Mouse (Mus musculus) neural tube, embryonic 12.5 days (tissue): ENCODE measurements at regions not wholly inside any gene's neighbourhood (a gene's known extent, or its start where the extent isn't known, plus 50 kb on each side); places are given as distances from the start of the nearest gene placed in this dataset.
A peak's percentile ranks its signal among the peaks of the same experiment; 100 is the strongest.

Experiments used
- ATAC-seq: fragments of 200-750 bp; cut with Nextera tagmentation; 2 replicates; pipeline ENCODE4 v1.8.0; 2017; ENCODE audit warnings: low read depth, mild to moderate bottlenecking, moderate TSS enrichment, moderate library complexity; ENCODE audit not compliant: low FRiP score
- H3K27ac ChIP-seq: fragments of 300-500 bp; sonication (generic); 2 replicates; pipeline ENCODE4 v1.5.1; 2016
- H3K27me3 ChIP-seq: fragments of 300-500 bp; sonication (generic); replicated peaks from 2 replicates; pipeline ENCODE4 v1.6.1; 2016; ENCODE audit warnings: mild to moderate bottlenecking
- H3K36me3 ChIP-seq: fragments of 300-500 bp; sonication (generic); 2 replicates; pipeline ENCODE4 v1.6.1; 2016; ENCODE audit warnings: mild to moderate bottlenecking
- H3K4me1 ChIP-seq: fragments of 300-500 bp; sonication (generic); 2 replicates; pipeline ENCODE4 v1.6.1; 2016
- H3K4me2 ChIP-seq: fragments of 300-500 bp; sonication (generic); replicated peaks from 2 replicates; pipeline ENCODE4 v1.6.1; 2016; ENCODE audit warnings: mild to moderate bottlenecking
- H3K4me3 ChIP-seq: fragments of 300-500 bp; sonication (generic); 2 replicates; pipeline ENCODE4 v1.5.1; 2016
- H3K9ac ChIP-seq: fragments of 300-500 bp; sonication (generic); 2 replicates; pipeline ENCODE4 v1.6.1; 2016; ENCODE audit warnings: mild to moderate bottlenecking
- H3K9me3 ChIP-seq: fragments of 300-500 bp; sonication (generic); 2 replicates; pipeline ENCODE4 v1.6.1; 2016; ENCODE audit warnings: mild to moderate bottlenecking
- WGBS: fragments of 180-500 bp; shearing (Covaris S2); methylation state at CpG from one replicate; pipeline ENCODE4 v1.1.7; 2016; 5-methylcytosine and 5-hydroxymethylcytosine counted together

GRCm38 (mm10) chr4:47638876-47639494, 164.5 kb downstream of the Sec61b start:
- Histone ChIP-seq H3K9me3 (no peaks in the 10 kb centered on the region), H3K36me3 (no peaks in the 10 kb centered on the region), H3K4me1 (no peaks in the 10 kb centered on the region), H3K9ac (no peak overlapping the region), H3K27ac (no peak overlapping the region), H3K27me3 (no peaks in the 10 kb centered on the region), H3K4me3 (no peak overlapping the region), H3K4me2 (no peak overlapping the region)
- ATAC-seq, result no peak
- WGBS, result 64% methylated on average over 10 of the region's 10 CpGs

GRCm38 (mm10) chr4:47645093-47645492, 170.6 kb downstream of the Sec61b start:
- no peak overlapping the region for H3K4me3 ChIP-seq
- 65% methylated on average over 1 of the region's 1 CpGs for WGBS
- H3K27me3 ChIP-seq, result no peaks in the 10 kb centered on the region
- no peak overlapping the region for H3K9ac ChIP-seq
- ATAC-seq, result peak; percentile 29; the same call in 1 of the 2 replicates
- H3K9me3 ChIP-seq, result no peaks in the 10 kb centered on the region
- no peaks in the 10 kb centered on the region for H3K36me3 ChIP-seq
- H3K27ac ChIP-seq, result no peak overlapping the region
- H3K4me1 ChIP-seq, result peaks cover 5% of the 10 kb centered on the region
- no peak overlapping the region for H3K4me2 ChIP-seq

- Histone ChIP-seq H3K36me3 (no peaks in the 10 kb centered on the region), H3K27me3 (no peaks in the 10 kb centered on the region), H3K9ac (no peak overlapping the region), H3K4me2 (no peak overlapping the region), H3K4me1 (peaks cover 11% of the 10 kb centered on the region), H3K9me3 (no peaks in the 10 kb centered on the region), H3K27ac (no peak overlapping the region), H3K4me3 (no peak overlapping the region)
- WGBS, result 79% methylated on average over 8 of the region's 8 CpGs
- no peak for ATAC-seq
These were observed 174.2 kb downstream of the Sec61b start for GRCm38 (mm10) chr4:47648701-47649100.

- no peak overlapping the region for H3K4me2 ChIP-seq
- WGBS, result 81% methylated on average over 3 of the region's 3 CpGs
- ATAC-seq, result no peak
- no peak overlapping the region for H3K27ac ChIP-seq
- H3K9ac ChIP-seq, result no peak overlapping the region
- no peaks in the 10 kb centered on the region for H3K36me3 ChIP-seq
- H3K4me3 ChIP-seq, result no peak overlapping the region
- peaks cover 9% of the 10 kb centered on the region for H3K4me1 ChIP-seq
- no peaks in the 10 kb centered on the region for H3K27me3 ChIP-seq
- no peaks in the 10 kb centered on the region for H3K9me3 ChIP-seq
These were observed 175.5 kb downstream of the Sec61b start for GRCm38 (mm10) chr4:47649951-47650350.

GRCm38 (mm10) chr4:47651521-47651920, 177.1 kb downstream of the Sec61b start:
- Histone ChIP-seq H3K36me3 (no peaks in the 10 kb centered on the region), H3K4me3 (no peak overlapping the region), H3K27ac (no peak overlapping the region), H3K4me1 (peaks cover 6% of the 10 kb centered on the region), H3K4me2 (no peak overlapping the region), H3K9me3 (no peaks in the 10 kb centered on the region), H3K27me3 (no peaks in the 10 kb centered on the region), H3K9ac (no peak overlapping the region)
- WGBS, result 87% methylated on average over 10 of the region's 10 CpGs
- no peak for ATAC-seq

GRCm38 (mm10) chr4:47653143-47653542, 178.7 kb downstream of the Sec61b start:
- no peak overlapping the region for H3K4me2 ChIP-seq
- peak; percentile 86 for ATAC-seq
- H3K36me3 ChIP-seq, result no peaks in the 10 kb centered on the region
- peaks cover 6% of the 10 kb centered on the region for H3K4me1 ChIP-seq
- no peak overlapping the region for H3K9ac ChIP-seq
- no peak overlapping the region for H3K4me3 ChIP-seq
- H3K27me3 ChIP-seq, result no peaks in the 10 kb centered on the region
- WGBS, result 48% methylated on average over 2 of the region's 2 CpGs
- H3K27ac ChIP-seq, result no peak overlapping the region
- no peaks in the 10 kb centered on the region for H3K9me3 ChIP-seq

GRCm38 (mm10) chr4:47669519-47669918, 195.1 kb downstream of the Sec61b start:
- no peaks in the 10 kb centered on the region for H3K9me3 ChIP-seq
- WGBS, result 80% methylated on average over 5 of the region's 5 CpGs
- no peaks in the 10 kb centered on the region for H3K27me3 ChIP-seq
- no peak overlapping the region for H3K27ac ChIP-seq
- no peaks in the 10 kb centered on the region for H3K4me1 ChIP-seq
- H3K9ac ChIP-seq, result no peak overlapping the region
- H3K4me3 ChIP-seq, result no peak overlapping the region
- no peak for ATAC-seq
- H3K36me3 ChIP-seq, result no peaks in the 10 kb centered on the region
- no peak overlapping the region for H3K4me2 ChIP-seq

GRCm38 (mm10) chr4:47670476-47670875, 196.0 kb downstream of the Sec61b start:
- Histone ChIP-seq H3K9me3 (no peaks in the 10 kb centered on the region), H3K4me3 (no peak overlapping the region), H3K27me3 (no peaks in the 10 kb centered on the region), H3K9ac (no peak overlapping the region), H3K4me2 (no peak overlapping the region), H3K27ac (no peak overlapping the region), H3K36me3 (no peaks in the 10 kb centered on the region), H3K4me1 (no peaks in the 10 kb centered on the region)
- no peak for ATAC-seq
- WGBS, result 79% methylated on average over 3 of the region's 3 CpGs

- Histone ChIP-seq H3K4me3 (no peak overlapping the region), H3K27me3 (no peaks in the 10 kb centered on the region), H3K27ac (no peak overlapping the region), H3K9ac (no peak overlapping the region), H3K9me3 (no peaks in the 10 kb centered on the region), H3K4me1 (no peaks in the 10 kb centered on the region), H3K36me3 (no peaks in the 10 kb centered on the region), H3K4me2 (no peak overlapping the region)
- no peak for ATAC-seq
- WGBS, result 94% methylated on average over 5 of the region's 5 CpGs
These were observed 196.9 kb downstream of the Sec61b start for GRCm38 (mm10) chr4:47671362-47671761.

GRCm38 (mm10) chr4:47681141-47681540, 206.7 kb downstream of the Sec61b start:
- Histone ChIP-seq H3K9me3 (no peaks in the 10 kb centered on the region), H3K27ac (no peak overlapping the region), H3K4me3 (no peak overlapping the region), H3K27me3 (no peaks in the 10 kb centered on the region), H3K4me2 (no peak overlapping the region), H3K36me3 (no peaks in the 10 kb centered on the region), H3K9ac (no peak overlapping the region), H3K4me1 (no peaks in the 10 kb centered on the region)
- WGBS, result 92% methylated on average over 4 of the region's 4 CpGs
- ATAC-seq, result no peak

- Histone ChIP-seq H3K4me1 (no peaks in the 10 kb centered on the region), H3K9me3 (no peaks in the 10 kb centered on the region), H3K36me3 (no peaks in the 10 kb centered on the region), H3K4me2 (no peak overlapping the region), H3K9ac (no peak overlapping the region), H3K27ac (no peak overlapping the region), H3K4me3 (no peak overlapping the region), H3K27me3 (no peaks in the 10 kb centered on the region)
- 94% methylated on average over 2 of the region's 2 CpGs for WGBS
- ATAC-seq, result no peak
These were observed 216.7 kb downstream of the Sec61b start for GRCm38 (mm10) chr4:47691207-47691606.

GRCm38 (mm10) chr4:47692654-47693053, 218.2 kb downstream of the Sec61b start:
- H3K4me3 ChIP-seq, result no peak overlapping the region
- no peaks in the 10 kb centered on the region for H3K9me3 ChIP-seq
- H3K4me2 ChIP-seq, result no peak overlapping the region
- no peak overlapping the region for H3K27ac ChIP-seq
- H3K27me3 ChIP-seq, result no peaks in the 10 kb centered on the region
- ATAC-seq, result no peak
- H3K36me3 ChIP-seq, result no peaks in the 10 kb centered on the region
- H3K9ac ChIP-seq, result no peak overlapping the region
- H3K4me1 ChIP-seq, result no peaks in the 10 kb centered on the region

GRCm38 (mm10) chr4:47693221-47693620, 218.8 kb downstream of the Sec61b start:
- Histone ChIP-seq H3K4me3 (no peak overlapping the region), H3K27me3 (no peaks in the 10 kb centered on the region), H3K27ac (no peak overlapping the region), H3K4me2 (no peak overlapping the region), H3K9ac (no peak overlapping the region), H3K9me3 (no peaks in the 10 kb centered on the region), H3K4me1 (no peaks in the 10 kb centered on the region), H3K36me3 (no peaks in the 10 kb centered on the region)
- 86% methylated on average over 12 of the region's 12 CpGs for WGBS
- ATAC-seq, result no peak
